Mouse (Mus musculus) kidney, embryonic 14.5 days (tissue): Measurements from ENCODE around the gene Dchs1. TPM values are rescaled to one million over a fixed set of nuclear protein-coding genes. Genes with fewer than 3 reads are reported as not detected.
"Not testable (repeated sequence)": the region's sequence is repeated elsewhere in the genome, so short reads cannot be mapped to it uniquely, and the experiment has no call there.

ENCODE experiments used
- ATAC-seq: fragments of 200-750 bp; cut with Nextera tagmentation; 2 replicates; pipeline ENCODE4 v1.8.0; 2017; ENCODE audit warnings: moderate number of reproducible peaks, mild to moderate bottlenecking, moderate TSS enrichment, moderate library complexity; ENCODE audit not compliant: low FRiP score, low TSS enrichment
- H3K27ac ChIP-seq: fragments of 300-500 bp; sonication (generic); 2 replicates; pipeline ENCODE4 v1.5.1; 2014; ENCODE audit warnings: low read depth, mild to moderate bottlenecking, low read length, moderate library complexity, mixed read lengths
- H3K27me3 ChIP-seq: fragments of 300-500 bp; sonication (generic); 2 replicates; pipeline ENCODE4 v1.6.1; 2014; ENCODE audit warnings: mild to moderate bottlenecking, low read length; ENCODE audit not compliant: control insufficient read depth, insufficient read depth
- H3K36me3 ChIP-seq: fragments of 300-500 bp; sonication (generic); 2 replicates; pipeline ENCODE4 v1.6.1; 2014; ENCODE audit warnings: low read length, mixed read lengths; ENCODE audit not compliant: control insufficient read depth, insufficient read depth
- H3K4me1 ChIP-seq: fragments of 300-500 bp; sonication (generic); 2 replicates; pipeline ENCODE4 v1.6.1; 2014; ENCODE audit warnings: low read length, mixed read lengths; ENCODE audit not compliant: control insufficient read depth, insufficient read depth
- H3K4me2 ChIP-seq: fragments of 300-500 bp; sonication (generic); replicated peaks from 2 replicates; pipeline ENCODE4 v1.6.1; 2014; ENCODE audit warnings: low read depth, mild to moderate bottlenecking, low read length
- H3K4me3 ChIP-seq: fragments of 300-500 bp; sonication (generic); 2 replicates; pipeline ENCODE4 v1.5.1; 2014; ENCODE audit warnings: mild to moderate bottlenecking, low read length
- H3K9ac ChIP-seq: fragments of 300-500 bp; sonication (generic); 2 replicates; pipeline ENCODE4 v1.6.1; 2014; ENCODE audit warnings: low read depth, mild to moderate bottlenecking, low read length, moderate library complexity
- H3K9me3 ChIP-seq: fragments of 300-500 bp; sonication (generic); 2 replicates; pipeline ENCODE4 v1.6.1; 2016; ENCODE audit warnings: low read length; ENCODE audit not compliant: control insufficient read depth
- WGBS: fragments of 180-500 bp; shearing (Covaris S2); extraction: QIAGEN DNeasy Blood & Tissue Kit; methylation state at CpG from one replicate; pipeline ENCODE4 v1.1.7; 2014; 5-methylcytosine and 5-hydroxymethylcytosine counted together
- polyA plus RNA-seq: library from polyadenylated mRNA; unstranded; fragments of >200 nt; fragmentation: Nextera tagmentation; extraction: Ambion mirVana; gene quantifications from 2 replicates; pipeline ENCODE4 v1.2.1, GENCODE M21; 2014

Gene Dchs1
- polyA plus RNA-seq, 1 experiment from 2014 or later: 19.0 TPM

DNA sequence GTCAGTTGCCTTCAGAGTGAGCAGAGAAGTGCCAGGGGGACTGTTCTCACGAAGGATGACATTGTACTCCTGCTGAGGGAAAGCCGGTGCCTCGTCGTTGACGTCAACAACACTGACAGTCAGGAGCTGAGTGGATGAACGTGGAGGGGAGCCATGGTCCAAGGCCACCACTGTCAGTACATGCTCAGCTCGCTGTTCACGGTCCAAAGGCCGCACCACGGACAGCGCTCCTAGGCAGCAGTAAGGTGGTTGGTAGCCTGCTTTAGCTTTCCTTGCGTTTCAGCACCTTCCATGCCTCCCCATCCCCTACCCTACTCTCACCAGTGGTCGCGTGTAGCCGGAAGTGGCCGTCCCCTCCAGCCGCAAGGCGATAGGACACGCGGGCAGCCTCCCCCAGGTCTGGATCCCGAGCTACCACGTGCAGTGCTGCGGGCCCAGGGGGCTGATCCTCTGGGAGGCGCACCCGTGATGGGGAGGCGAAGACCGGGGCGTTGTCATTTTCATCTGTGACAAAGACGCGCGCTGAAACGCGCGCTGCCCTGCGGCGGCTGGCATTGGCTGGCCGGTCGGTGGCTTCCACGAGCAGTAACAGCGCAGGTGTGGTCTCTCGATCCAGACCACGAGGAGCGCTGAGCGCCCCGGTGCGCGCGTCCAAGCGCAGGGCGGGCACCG, 25.5 kb downstream of the Dchs1 start:
- Histone ChIP-seq H3K27ac (no peak overlapping the region), H3K27me3 (no peaks in the 10 kb centered on the region), H3K9me3 (no peaks in the 10 kb centered on the region), H3K4me3 (no peak overlapping the region), H3K36me3 (peaks cover 86% of the 10 kb centered on the region), H3K4me1 (no peaks in the 10 kb centered on the region), H3K9ac (no peak overlapping the region), H3K4me2 (peak overlapping the region; percentile 13; the same call in 1 of the 2 replicates)
- ATAC-seq: peak; percentile 46; the same call in 1 of the 2 replicates
- 36% methylated on average over 51 of the region's 51 CpGs for WGBS

GRCm38 (mm10) chr7:105753281-105753680, 34.2 kb downstream of the Dchs1 start:
- peaks cover 4% of the 10 kb centered on the region; the same call in 1 of the 2 replicates for H3K4me1 ChIP-seq
- no peak overlapping the region for H3K4me3 ChIP-seq
- no peak overlapping the region for H3K4me2 ChIP-seq
- no peak overlapping the region for H3K9ac ChIP-seq
- ATAC-seq: no peak
- no peaks in the 10 kb centered on the region for H3K9me3 ChIP-seq
- WGBS: 86% methylated on average over 10 of the region's 10 CpGs
- no peak overlapping the region for H3K27ac ChIP-seq
- peaks cover 67% of the 10 kb centered on the region for H3K36me3 ChIP-seq
- no peaks in the 10 kb centered on the region for H3K27me3 ChIP-seq

DNA sequence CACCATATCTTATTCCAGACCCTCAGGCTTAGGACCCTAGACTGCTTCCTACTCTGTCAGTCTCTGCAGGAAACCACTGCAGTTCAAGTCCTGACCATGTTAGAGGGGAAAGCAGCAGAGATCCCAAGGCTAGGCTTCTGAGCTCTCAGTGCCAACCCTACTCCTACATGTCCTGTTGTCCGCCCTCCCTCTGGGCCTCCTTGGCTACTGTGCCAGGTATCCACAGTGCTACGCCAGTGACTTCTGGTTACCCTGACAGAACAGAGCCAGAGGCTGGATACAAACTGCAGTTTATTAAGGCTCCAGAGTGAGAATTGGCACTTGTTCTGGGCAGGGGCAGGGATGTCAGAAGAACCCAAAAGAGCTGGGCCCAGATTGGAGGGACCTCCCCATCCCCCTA, 34.7 kb downstream of the Dchs1 start:
- WGBS: 90% methylated on average over 2 of the region's 2 CpGs
- ATAC-seq: peak; percentile 14; the same call in 1 of the 2 replicates
- H3K36me3 ChIP-seq: peaks cover 67% of the 10 kb centered on the region

DNA sequence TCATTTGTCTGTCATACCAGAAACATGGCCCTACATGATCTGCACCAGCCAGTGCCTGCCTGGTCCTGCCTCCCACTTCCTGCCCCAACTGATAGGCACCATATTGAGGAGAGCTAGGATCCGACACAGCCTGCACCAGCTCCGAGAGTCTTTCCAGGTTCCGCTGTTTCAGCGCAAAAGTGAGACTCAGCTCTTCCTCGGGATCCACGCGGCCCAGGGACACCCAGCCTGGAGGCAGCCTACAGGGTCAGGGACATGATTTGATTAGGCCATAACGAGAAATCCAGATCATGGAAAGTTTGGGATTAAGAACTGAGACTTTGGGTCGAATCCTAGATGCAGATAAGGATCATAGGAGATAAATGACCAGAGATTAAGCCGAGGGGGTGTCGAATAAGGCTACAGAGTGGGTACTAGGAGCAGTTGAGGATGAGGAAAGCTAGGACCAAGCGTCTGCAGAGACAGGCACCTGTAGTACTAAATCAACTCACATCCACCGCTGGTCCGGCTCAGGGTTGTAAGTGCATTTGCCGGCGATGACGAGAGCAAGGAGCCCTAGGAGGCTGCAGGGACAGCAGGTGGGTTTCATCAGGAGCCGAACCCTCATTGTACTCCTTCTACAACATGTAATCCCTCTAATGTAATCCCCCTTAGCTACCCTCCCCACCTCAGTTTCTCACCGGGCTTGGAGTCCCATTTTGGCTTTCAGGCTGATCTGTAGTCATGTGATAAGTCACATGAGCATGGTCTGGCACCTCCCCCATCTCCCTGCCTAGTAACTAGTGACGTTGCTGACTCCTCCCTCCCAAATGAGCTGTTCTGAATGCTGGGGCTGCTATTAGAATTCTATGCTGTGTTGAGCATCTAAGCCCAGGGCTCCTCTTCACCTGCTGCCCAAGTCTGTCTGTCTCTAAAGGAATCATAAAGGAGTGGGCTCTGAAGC, 35.7 kb downstream of the Dchs1 start, which contains the start of gene Tpp1:
TSS of gene Tpp1 (minus strand) at position 745 of the 943 bp plus-strand sequence.
- peak; percentile 94 for ATAC-seq
- Histone ChIP-seq H3K4me2 (peak within 1 kb of the TSS; percentile 70), H3K4me1 (peaks cover 4% of the 10 kb centered on the region; the same call in 1 of the 2 replicates), H3K27ac (peak within 1 kb of the TSS; percentile 17; the same call in 1 of the 2 replicates), H3K9me3 (no peaks in the 10 kb centered on the region), H3K4me3 (peak within 1 kb of the TSS; percentile 61), H3K27me3 (no peaks in the 10 kb centered on the region), H3K36me3 (peaks cover 62% of the 10 kb centered on the region), H3K9ac (peak within 1 kb of the TSS; percentile 66)
- WGBS: 19% methylated on average over 20 of the region's 20 CpGs

More for the DNA sequence above, 34.7 kb downstream of the Dchs1 start:
- Histone ChIP-seq H3K9ac (no peak overlapping the region), H3K4me1 (peaks cover 4% of the 10 kb centered on the region; the same call in 1 of the 2 replicates), H3K4me2 (no peak overlapping the region; the same call in 1 of the 2 replicates), H3K27ac (peak overlapping the region; percentile 17; the same call in 1 of the 2 replicates), H3K27me3 (no peaks in the 10 kb centered on the region), H3K4me3 (no peak overlapping the region), H3K9me3 (no peaks in the 10 kb centered on the region)

DNA sequence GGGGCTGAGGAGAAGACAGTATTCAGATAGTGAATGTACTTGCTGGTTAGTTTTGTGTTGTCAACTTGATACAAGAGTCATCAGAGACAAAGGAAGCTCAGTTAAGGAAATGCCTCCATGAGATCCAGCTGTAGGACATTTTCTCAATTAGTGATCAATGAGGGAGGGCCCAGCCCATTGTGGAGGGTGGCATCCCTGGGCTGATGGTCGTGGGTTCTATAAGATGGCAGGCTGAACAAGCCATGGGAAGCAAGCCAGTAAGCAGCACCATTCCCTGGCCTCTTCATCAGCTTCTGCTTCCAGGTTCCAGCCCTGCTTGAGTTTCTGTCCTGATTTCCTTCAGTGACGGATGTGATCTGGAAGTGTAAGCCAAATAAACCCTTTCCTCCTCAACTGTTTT, 39.7 kb downstream of the Dchs1 start:
- no peak overlapping the region for H3K27ac ChIP-seq
- H3K27me3 ChIP-seq: no peaks in the 10 kb centered on the region
- H3K9me3 ChIP-seq: no peaks in the 10 kb centered on the region
- H3K36me3 ChIP-seq: peaks cover 32% of the 10 kb centered on the region
- 84% methylated on average over 2 of the region's 2 CpGs for WGBS
- no peak overlapping the region for H3K9ac ChIP-seq
- H3K4me3 ChIP-seq: no peak overlapping the region
- no peak overlapping the region for H3K4me2 ChIP-seq
- ATAC-seq: no peak
- peaks cover 9% of the 10 kb centered on the region; the same call in 1 of the 2 replicates for H3K4me1 ChIP-seq

DNA sequence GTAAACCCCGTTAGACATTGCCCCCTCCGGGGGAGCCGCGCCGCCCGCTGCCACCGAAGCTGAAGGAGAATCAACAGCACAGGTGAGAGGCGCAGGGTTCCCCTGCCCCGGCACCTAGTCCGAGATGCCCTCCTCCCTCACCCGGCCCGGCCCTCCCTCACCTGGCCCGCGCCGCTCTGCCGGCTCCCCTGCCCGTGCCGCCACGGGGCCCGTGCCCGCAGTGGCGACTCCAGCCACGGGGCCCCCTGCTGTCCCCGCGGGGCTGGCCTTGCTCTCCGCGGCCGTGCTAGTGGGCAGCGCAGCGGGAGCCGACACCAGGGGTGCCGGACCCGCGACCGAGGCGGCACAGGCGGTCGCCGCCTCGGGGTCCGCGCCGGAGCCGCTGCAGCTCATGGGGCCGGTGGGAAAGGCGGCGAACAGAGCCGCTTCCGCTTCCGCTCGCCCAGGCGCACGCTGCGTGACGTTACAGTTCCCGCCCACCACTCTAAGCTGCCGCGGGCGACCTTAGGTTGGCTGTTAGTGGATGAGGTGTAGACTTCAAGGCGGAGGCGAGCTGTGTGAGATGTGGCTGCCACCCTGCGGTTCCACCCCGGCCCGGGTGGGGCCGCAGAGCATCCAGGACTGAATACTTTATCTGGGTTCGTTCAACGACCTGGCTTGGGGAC, 43.4 kb downstream of the Dchs1 start, which contains the start of gene Taf10:
TSS of gene Taf10 (minus strand) at position 436 of the 665 bp plus-strand sequence.
- peaks cover 58% of the 10 kb centered on the region for H3K36me3 ChIP-seq
- under 1% methylated on average over 66 of the region's 67 CpGs for WGBS
- peaks cover 8% of the 10 kb centered on the region; the same call in 1 of the 2 replicates for H3K4me1 ChIP-seq

DNA sequence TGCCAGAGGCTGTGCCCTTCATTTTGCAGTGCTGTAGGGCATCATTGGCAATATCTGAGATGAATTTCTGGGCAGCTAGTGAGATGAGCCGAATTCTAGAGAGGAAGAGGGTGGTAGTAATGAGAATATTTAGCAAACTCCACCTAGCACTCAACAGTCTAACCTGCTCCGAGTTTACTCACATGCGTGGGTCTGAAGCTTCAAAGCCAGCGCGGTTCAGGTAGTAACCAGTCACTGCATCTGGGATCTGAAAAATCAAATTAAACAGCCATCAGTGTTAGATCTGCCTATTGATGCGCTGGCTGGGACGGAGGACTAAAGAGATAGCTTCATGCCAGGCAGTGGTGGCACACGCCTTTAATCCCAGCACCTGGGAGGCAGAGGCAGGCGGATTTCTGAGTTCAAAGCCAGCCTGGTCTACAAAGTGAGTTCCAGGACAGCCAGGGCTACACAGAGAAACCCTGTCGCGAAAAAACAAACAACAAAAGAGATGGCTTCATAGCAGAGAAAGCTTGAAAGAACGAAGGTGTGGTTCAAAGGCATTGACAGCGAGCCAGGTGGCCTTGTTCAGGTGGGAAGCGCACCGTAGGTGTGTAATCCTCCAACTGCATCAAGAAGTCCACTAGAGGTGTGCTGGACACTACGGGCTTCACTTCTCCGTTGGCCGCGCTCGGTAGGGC, 44.1 kb downstream of the Dchs1 start:
- Histone ChIP-seq H3K4me3 (peak overlapping the region; percentile 91), H3K36me3 (peaks cover 53% of the 10 kb centered on the region), H3K9ac (peak overlapping the region; percentile 96), H3K4me2 (peak overlapping the region; percentile 76), H3K27ac (peak overlapping the region; percentile 80), H3K4me1 (peaks cover 14% of the 10 kb centered on the region; the same call in 1 of the 2 replicates)
- not testable (repeated sequence) for ATAC-seq, H3K9me3 ChIP-seq, H3K27me3 ChIP-seq
- 33% methylated on average over 20 of the region's 20 CpGs for WGBS

More for the DNA sequence above, 43.4 kb downstream of the Dchs1 start, which contains the start of gene Taf10:
- Histone ChIP-seq H3K4me2 (peak within 1 kb of the TSS; percentile 76), H3K9me3 (no peaks in the 10 kb centered on the region), H3K27me3 (no peaks in the 10 kb centered on the region), H3K27ac (peak within 1 kb of the TSS; percentile 80), H3K9ac (peak within 1 kb of the TSS; percentile 96), H3K4me3 (peak within 1 kb of the TSS; percentile 91)
- peak; percentile 98 for ATAC-seq
